Mouse (Mus musculus) limb, embryonic 12.5 days (tissue): Measurements from ENCODE around the gene Phkg1. TPM values are rescaled to one million over a fixed set of nuclear protein-coding genes. Genes with fewer than 3 reads are reported as not detected.

ENCODE experiments used
- polyA plus RNA-seq: library from polyadenylated mRNA; unstranded; fragments of >200 nt; fragmentation: Nextera tagmentation; extraction: Ambion mirVana; gene quantifications from 2 replicates; pipeline ENCODE4 v1.2.1, GENCODE M21; 2016

Gene Phkg1
- polyA plus RNA-seq, 1 experiment from 2014 or later: 0.36 TPM

Other genes with a start within 250 kb of the Phkg1 start
- gene Zfp11, start 228.4 kb downstream of the Phkg1 start, polyA plus RNA-seq: 6.3 and 6.5 TPM in 2 replicates
- gene Sept14, start 190.0 kb downstream of the Phkg1 start, polyA plus RNA-seq: not detected in 2 replicates
- 178 and 186 TPM in 2 replicates for gene Mrps17, start 183.1 kb downstream of the Phkg1 start, polyA plus RNA-seq
- gene Nipsnap2, start 173.5 kb downstream of the Phkg1 start, polyA plus RNA-seq: 101 and 106 TPM in 2 replicates
- 28.5 and 28.6 TPM in 2 replicates for gene Psph, start 111.1 kb downstream of the Phkg1 start, polyA plus RNA-seq
- gene Sumf2, start 51.6 kb downstream of the Phkg1 start, polyA plus RNA-seq: 67.6 and 74.2 TPM in 2 replicates
- gene Chchd2, start 11.1 kb downstream of the Phkg1 start, polyA plus RNA-seq: 926 and 978 TPM in 2 replicates
- 10.9 and 11.9 TPM in 2 replicates for gene Zbed5, start 2.8 kb downstream of the Phkg1 start, polyA plus RNA-seq
- 5.0 and 6.2 TPM in 2 replicates for gene Nupr1l, start 10.0 kb upstream of the Phkg1 start, polyA plus RNA-seq
- 35.8 and 36.7 TPM in 2 replicates for gene Vkorc1l1, start 43.4 kb upstream of the Phkg1 start, polyA plus RNA-seq
- 43.0 and 45.7 TPM in 2 replicates for gene Gusb, start 104.5 kb upstream of the Phkg1 start, polyA plus RNA-seq
- 29.5 and 29.6 TPM in 2 replicates for gene Asl, start 130.7 kb upstream of the Phkg1 start, polyA plus RNA-seq
- 39.6 and 46.0 TPM in 2 replicates for gene Crcp, start 130.7 kb upstream of the Phkg1 start, polyA plus RNA-seq
- gene Tpst1, start 174.8 kb upstream of the Phkg1 start, polyA plus RNA-seq: 83.5 and 85.3 TPM in 2 replicates
- gene Kctd7, start 246.3 kb upstream of the Phkg1 start, polyA plus RNA-seq: 6.3 and 6.9 TPM in 2 replicates